Mouse (Mus musculus) ZHBTc4 (cell line): Measurements from ENCODE around the gene Kcnc1.

Source experiments
- DNase-seq: peaks from one replicate; pipeline ENCODE4 v3.0.0-alpha.2; 2011; ENCODE audit warnings: low read depth, low spot score

Kcnc1 gene

GRCm38 (mm10) chr7:46394933-46395332 is 1.4 kb upstream of the Kcnc1 start:
- DNase-seq, result no peak

- DNase-seq, result no peak
Measured at GRCm38 (mm10) chr7:46395571-46395970, 726 bp upstream of the Kcnc1 start.

- peak; percentile 50 for DNase-seq
Measured at GRCm38 (mm10) chr7:46396928-46397731, 833 bp downstream of the Kcnc1 start.

GRCm38 (mm10) chr7:46397732-46398333 is 1.5 kb downstream of the Kcnc1 start:
- no peak for DNase-seq

GRCm38 (mm10) chr7:46398612-46399011 is 2.3 kb downstream of the Kcnc1 start:
- no peak for DNase-seq

GRCm38 (mm10) chr7:46399676-46400075 is 3.4 kb downstream of the Kcnc1 start:
- DNase-seq, result no peak

GRCm38 (mm10) chr7:46400346-46400745 is 4.0 kb downstream of the Kcnc1 start:
- no peak for DNase-seq

GRCm38 (mm10) chr7:46401371-46402180 is 5.3 kb downstream of the Kcnc1 start:
- no peak for DNase-seq

GRCm38 (mm10) chr7:46403616-46404485 is 7.6 kb downstream of the Kcnc1 start:
- peak; percentile 48 for DNase-seq

GRCm38 (mm10) chr7:46404756-46405155 is 8.5 kb downstream of the Kcnc1 start:
- no peak for DNase-seq

GRCm38 (mm10) chr7:46408606-46409005 is 12.3 kb downstream of the Kcnc1 start:
- no peak for DNase-seq

GRCm38 (mm10) chr7:46409204-46409789 is 13.0 kb downstream of the Kcnc1 start:
- DNase-seq, result no peak

GRCm38 (mm10) chr7:46410727-46411126 is 14.4 kb downstream of the Kcnc1 start:
- no peak for DNase-seq

GRCm38 (mm10) chr7:46412823-46413222 is 16.5 kb downstream of the Kcnc1 start:
- DNase-seq, result no peak

GRCm38 (mm10) chr7:46413959-46414725 is 17.8 kb downstream of the Kcnc1 start:
- no peak for DNase-seq

- DNase-seq, result no peak
Measured at GRCm38 (mm10) chr7:46415818-46416425, 19.6 kb downstream of the Kcnc1 start.

GRCm38 (mm10) chr7:46417467-46417866 is 21.2 kb downstream of the Kcnc1 start:
- no peak for DNase-seq

GRCm38 (mm10) chr7:46418102-46418622 is 21.9 kb downstream of the Kcnc1 start:
- DNase-seq, result no peak

GRCm38 (mm10) chr7:46421535-46421934 is 25.2 kb downstream of the Kcnc1 start:
- DNase-seq, result no peak
